Mouse (Mus musculus): ENCODE data around the gene 1700013G24Rik. TPM values are rescaled to one million over a fixed set of nuclear protein-coding genes. Genes with fewer than 3 reads are reported as not detected.
"Not testable (repeated sequence)": the region's sequence is repeated elsewhere in the genome, so short reads cannot be mapped to it uniquely, and the experiment has no call there.

1700013G24Rik gene
- polyA plus RNA-seq (2014; fragmentation: Nextera tagmentation; extraction: Ambion mirVana) = not detected in 2 replicates

DNA sequence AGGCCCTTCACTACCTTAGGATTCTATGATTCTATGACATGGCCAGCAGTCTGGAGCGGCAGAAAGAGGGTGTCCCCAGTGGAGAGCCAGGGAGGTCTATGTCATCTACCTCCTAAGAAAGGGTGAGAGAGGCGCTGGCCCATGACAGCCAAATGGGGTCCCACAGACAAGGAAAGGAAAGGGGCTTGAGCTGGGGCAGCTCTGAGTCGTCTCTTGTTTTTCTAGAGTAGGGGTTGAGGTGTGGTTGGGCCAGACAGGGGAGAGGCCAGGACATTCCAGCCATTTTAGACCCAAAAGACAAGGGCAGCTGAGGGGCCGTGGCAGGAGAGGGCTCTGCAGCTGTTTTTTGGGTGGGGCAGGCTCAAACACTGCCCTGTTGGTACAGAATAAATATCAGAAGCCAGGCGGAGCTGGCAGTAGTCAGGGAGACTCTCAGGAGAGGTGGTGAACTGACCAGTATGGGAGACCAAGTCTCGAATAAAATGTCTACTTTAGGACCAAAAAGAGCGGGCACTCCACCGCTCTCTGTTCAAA lies at the start of gene 1700013G24Rik:
1700013G24Rik (plus strand) TSS at position 51 of the 534 bp plus-strand sequence.
- Histone ChIP-seq H3K4me3 (ENCODE audit: low read depth, low read length) (no peak within 1 kb of the TSS), H3K27me3 (ENCODE audit: control insufficient read depth, insufficient read depth, low read length) (no peaks in the 10 kb centered on the region), H3K4me2 (no peak within 1 kb of the TSS), H3K27ac (ENCODE audit: low read depth, low read length) (no peak within 1 kb of the TSS), H3K9me3 (replicated peaks; ENCODE audit: control insufficient read depth, low read length) (no peaks in the 10 kb centered on the region), H3K4me1 (ENCODE audit: control insufficient read depth, insufficient read depth, low read length) (peaks cover 15% of the 10 kb centered on the region), H3K36me3 (ENCODE audit: control insufficient read depth, insufficient read depth, low read length) (no peaks in the 10 kb centered on the region), H3K9ac (ENCODE audit: low read depth, low read length) (no peak within 1 kb of the TSS)
- WGBS (ENCODE audit: insufficient replicate concordance) = 80% methylated on average over 8 of the region's 8 CpGs
- ATAC-seq (replicated peaks; ENCODE audit: insufficient number of reproducible peaks, low FRiP score, low TSS enrichment) = no peak

DNA sequence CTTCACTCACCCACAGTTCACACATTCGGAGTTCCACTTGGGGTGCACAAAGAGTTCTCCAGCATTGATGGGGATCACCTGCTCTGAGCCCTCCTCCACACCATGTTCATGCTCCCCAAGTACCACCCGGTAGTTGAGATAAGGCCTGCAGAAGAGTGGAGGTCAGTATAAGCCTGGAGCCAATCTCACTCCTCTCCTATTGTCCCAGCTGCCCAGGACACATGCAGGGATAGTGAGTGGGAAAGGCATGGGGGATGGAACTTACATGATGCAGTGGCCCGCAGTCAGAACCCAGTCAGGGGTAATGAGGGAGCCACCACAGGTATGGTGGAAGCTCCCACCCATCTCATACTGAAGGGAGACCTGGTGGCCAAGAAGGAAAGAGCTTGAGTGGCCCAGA lies 47.5 kb upstream of the 1700013G24Rik start:
- no peak overlapping the region for H3K4me3 ChIP-seq (ENCODE audit: low read depth, low read length)
- no peak overlapping the region for H3K4me2 ChIP-seq
- no peaks in the 10 kb centered on the region for H3K36me3 ChIP-seq (ENCODE audit: control insufficient read depth, insufficient read depth, low read length)
- 88% methylated on average over 3 of the region's 3 CpGs for WGBS (ENCODE audit: insufficient replicate concordance)
- H3K9me3 ChIP-seq (replicated peaks; ENCODE audit: control insufficient read depth, low read length) = no peaks in the 10 kb centered on the region
- no peak for ATAC-seq (replicated peaks; ENCODE audit: insufficient number of reproducible peaks, low FRiP score, low TSS enrichment)
- H3K27me3 ChIP-seq (ENCODE audit: control insufficient read depth, insufficient read depth, low read length) = no peaks in the 10 kb centered on the region
- H3K9ac ChIP-seq (ENCODE audit: low read depth, low read length) = no peak overlapping the region
- no peak overlapping the region for H3K27ac ChIP-seq (ENCODE audit: low read depth, low read length)
- H3K4me1 ChIP-seq (ENCODE audit: control insufficient read depth, insufficient read depth, low read length) = no peaks in the 10 kb centered on the region

DNA sequence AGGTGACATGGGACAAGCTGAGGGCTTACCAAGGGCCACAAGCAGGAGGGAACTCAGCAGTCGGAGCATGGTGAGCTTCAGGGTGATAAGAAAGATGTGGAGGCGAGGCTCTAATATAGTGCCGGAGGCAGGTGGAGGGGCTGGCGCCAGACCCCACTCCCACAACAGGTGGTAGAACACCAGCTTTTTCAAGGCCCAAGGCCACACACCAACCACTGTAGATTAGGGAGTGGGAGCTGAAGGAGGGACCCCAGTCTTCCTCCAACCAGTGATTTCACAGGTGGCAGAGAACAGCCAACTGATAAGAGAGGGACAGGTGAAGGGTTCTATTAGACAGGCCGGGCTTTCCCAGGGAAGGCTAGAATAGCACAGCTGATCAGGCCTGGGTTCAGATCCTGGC lies 43.4 kb upstream of the 1700013G24Rik start, which contains the start of gene Cela3a:
Cela3a (minus strand) TSS at position 101 of the 400 bp plus-strand sequence.
- no peaks in the 10 kb centered on the region for H3K9me3 ChIP-seq (replicated peaks; ENCODE audit: control insufficient read depth, low read length)
- no peaks in the 10 kb centered on the region for H3K27me3 ChIP-seq (ENCODE audit: control insufficient read depth, insufficient read depth, low read length)
- H3K27ac ChIP-seq (ENCODE audit: low read depth, low read length) = no peak within 1 kb of the TSS
- WGBS (ENCODE audit: insufficient replicate concordance) = 73% methylated on average over 5 of the region's 5 CpGs
- ATAC-seq (replicated peaks; ENCODE audit: insufficient number of reproducible peaks, low FRiP score, low TSS enrichment) = no peak
- H3K36me3 ChIP-seq (ENCODE audit: control insufficient read depth, insufficient read depth, low read length) = no peaks in the 10 kb centered on the region
- no peak within 1 kb of the TSS for H3K4me3 ChIP-seq (ENCODE audit: low read depth, low read length)
- H3K4me1 ChIP-seq (ENCODE audit: control insufficient read depth, insufficient read depth, low read length) = no peaks in the 10 kb centered on the region
- no peak within 1 kb of the TSS for H3K4me2 ChIP-seq
- H3K9ac ChIP-seq (ENCODE audit: low read depth, low read length) = no peak within 1 kb of the TSS

DNA sequence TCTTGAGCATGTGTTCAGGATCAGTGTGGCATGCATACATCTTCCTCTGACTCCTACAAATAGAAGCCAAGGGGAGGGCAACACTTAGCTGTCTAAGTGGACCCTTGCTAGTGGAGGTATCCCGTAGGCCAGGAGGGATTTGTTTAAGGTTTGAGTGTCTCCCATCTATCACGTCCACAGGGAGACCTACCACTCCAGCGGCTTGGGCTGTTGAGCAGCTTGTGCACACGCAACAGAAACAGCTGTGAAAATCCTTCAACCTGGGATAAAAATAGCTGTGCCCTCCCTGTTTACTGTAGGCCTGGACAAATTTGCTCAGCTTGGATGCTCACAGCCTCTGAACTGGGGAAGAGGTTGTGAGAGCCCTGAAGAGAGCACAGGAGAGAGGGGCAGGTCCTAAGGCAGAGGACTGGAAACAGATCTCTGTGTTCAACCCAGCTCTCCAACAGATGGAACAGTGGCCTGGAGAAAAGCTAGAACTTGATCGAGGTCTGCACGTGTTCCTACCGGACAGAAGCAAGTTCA lies 40.8 kb upstream of the 1700013G24Rik start:
- H3K36me3 ChIP-seq (ENCODE audit: control insufficient read depth, insufficient read depth, low read length); H3K4me3 ChIP-seq (ENCODE audit: low read depth, low read length); H3K9ac ChIP-seq (ENCODE audit: low read depth, low read length); H3K9me3 ChIP-seq (replicated peaks; ENCODE audit: control insufficient read depth, low read length); H3K4me2 ChIP-seq; H3K27me3 ChIP-seq (ENCODE audit: control insufficient read depth, insufficient read depth, low read length); ATAC-seq (replicated peaks; ENCODE audit: insufficient number of reproducible peaks, low FRiP score, low TSS enrichment); H3K4me1 ChIP-seq (ENCODE audit: control insufficient read depth, insufficient read depth, low read length): not testable (repeated sequence)
- WGBS (ENCODE audit: insufficient replicate concordance) = 70% methylated on average over 7 of the region's 7 CpGs
- H3K27ac ChIP-seq (ENCODE audit: low read depth, low read length) = 0 out of 2 replicates have a peak overlapping the region, but pooled peaks have one; percentile 10

GRCm38 (mm10) chr4:137414936-137415335 lies 38.1 kb upstream of the 1700013G24Rik start:
- Histone ChIP-seq H3K27me3 (ENCODE audit: control insufficient read depth, insufficient read depth, low read length) (no peaks in the 10 kb centered on the region), H3K4me3 (ENCODE audit: low read depth, low read length) (no peak overlapping the region), H3K4me1 (ENCODE audit: control insufficient read depth, insufficient read depth, low read length) (no peaks in the 10 kb centered on the region), H3K9ac (ENCODE audit: low read depth, low read length) (no peak overlapping the region), H3K9me3 (replicated peaks; ENCODE audit: control insufficient read depth, low read length) (no peaks in the 10 kb centered on the region), H3K4me2 (no peak overlapping the region), H3K36me3 (ENCODE audit: control insufficient read depth, insufficient read depth, low read length) (no peaks in the 10 kb centered on the region), H3K27ac (ENCODE audit: low read depth, low read length) (no peak overlapping the region)
- no peak for ATAC-seq (replicated peaks; ENCODE audit: insufficient number of reproducible peaks, low FRiP score, low TSS enrichment)
- 71% methylated on average over 1 of the region's 1 CpGs for WGBS (ENCODE audit: insufficient replicate concordance)

DNA sequence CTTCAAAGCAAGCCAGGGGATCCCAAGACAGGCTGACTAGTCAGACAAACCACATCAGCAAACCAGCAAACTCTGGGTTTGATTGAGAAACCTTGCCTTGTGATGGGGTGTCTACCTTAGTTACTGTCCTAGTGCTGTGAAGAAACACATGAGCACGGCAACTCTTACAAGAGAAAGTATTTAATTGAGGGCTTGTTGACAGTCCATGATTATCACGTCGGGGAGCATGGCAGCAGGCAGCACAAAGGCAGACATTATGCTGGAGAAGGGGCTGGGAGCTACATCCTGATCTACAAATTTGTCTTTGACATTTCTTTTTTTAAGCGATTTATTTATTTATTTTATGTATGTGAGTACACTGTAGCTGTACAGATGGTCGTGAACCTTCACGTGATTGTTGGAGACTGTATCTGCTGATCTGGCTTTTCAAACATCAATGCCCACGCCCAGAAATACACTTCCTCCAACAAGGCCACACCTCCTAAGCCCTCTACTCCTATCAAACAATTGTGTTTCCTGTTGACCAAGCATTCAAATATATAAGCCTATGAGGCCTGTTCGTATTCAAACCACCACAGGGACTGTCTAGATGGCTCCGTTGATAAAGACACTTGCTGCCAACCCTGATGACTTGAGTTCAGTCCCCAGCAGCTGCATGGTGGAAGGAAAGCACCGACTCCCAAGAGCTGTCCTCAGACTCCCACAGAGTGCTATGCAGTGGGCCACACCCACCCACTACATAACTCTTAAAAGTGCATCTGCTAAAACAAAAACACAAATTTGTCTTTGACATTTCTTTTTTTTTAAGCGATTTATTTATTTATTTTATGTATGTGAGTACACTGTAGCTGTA lies 35.1 kb upstream of the 1700013G24Rik start:
- Histone ChIP-seq H3K27ac (ENCODE audit: low read depth, low read length) (no peak overlapping the region), H3K4me1 (ENCODE audit: control insufficient read depth, insufficient read depth, low read length) (no peaks in the 10 kb centered on the region), H3K9me3 (replicated peaks; ENCODE audit: control insufficient read depth, low read length) (no peaks in the 10 kb centered on the region), H3K36me3 (ENCODE audit: control insufficient read depth, insufficient read depth, low read length) (no peaks in the 10 kb centered on the region), H3K4me3 (ENCODE audit: low read depth, low read length) (no peak overlapping the region), H3K9ac (ENCODE audit: low read depth, low read length) (no peak overlapping the region), H3K27me3 (ENCODE audit: control insufficient read depth, insufficient read depth, low read length) (no peaks in the 10 kb centered on the region), H3K4me2 (no peak overlapping the region)
- 54% methylated on average over 11 of the region's 11 CpGs for WGBS (ENCODE audit: insufficient replicate concordance)
- no peak for ATAC-seq (replicated peaks; ENCODE audit: insufficient number of reproducible peaks, low FRiP score, low TSS enrichment)

DNA sequence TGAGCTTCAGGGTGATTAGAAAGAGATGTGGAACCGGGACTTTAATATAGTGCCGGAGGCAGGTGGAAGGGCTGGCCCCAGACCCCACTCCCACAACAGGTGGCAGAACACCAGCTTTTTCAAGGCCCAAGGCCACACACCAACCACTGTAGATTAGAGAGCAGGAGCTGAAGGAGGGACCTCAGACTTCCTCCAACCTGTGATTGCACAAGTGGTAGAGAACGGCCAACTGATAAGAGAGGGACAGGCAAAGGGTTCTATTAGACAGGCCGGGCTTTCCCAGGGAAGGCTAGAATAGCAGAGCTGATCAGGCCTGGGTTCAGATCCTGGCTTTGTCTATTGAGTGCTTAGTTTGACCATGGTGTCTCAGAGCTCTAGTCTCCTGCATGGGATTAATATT lies 22.6 kb upstream of the 1700013G24Rik start, which contains the start of gene Cela3b:
Cela3b (minus strand) TSS at position 39 of the 400 bp plus-strand sequence.
- no peak within 1 kb of the TSS for H3K4me2 ChIP-seq
- no peaks in the 10 kb centered on the region for H3K36me3 ChIP-seq (ENCODE audit: control insufficient read depth, insufficient read depth, low read length)
- WGBS (ENCODE audit: insufficient replicate concordance) = 60% methylated on average over 4 of the region's 4 CpGs
- no peaks in the 10 kb centered on the region for H3K9me3 ChIP-seq (replicated peaks; ENCODE audit: control insufficient read depth, low read length)
- no peaks in the 10 kb centered on the region for H3K4me1 ChIP-seq (ENCODE audit: control insufficient read depth, insufficient read depth, low read length)
- ATAC-seq (replicated peaks; ENCODE audit: insufficient number of reproducible peaks, low FRiP score, low TSS enrichment) = no peak
- no peaks in the 10 kb centered on the region for H3K27me3 ChIP-seq (ENCODE audit: control insufficient read depth, insufficient read depth, low read length)
- H3K27ac ChIP-seq (ENCODE audit: low read depth, low read length) = no peak within 1 kb of the TSS
- H3K4me3 ChIP-seq (ENCODE audit: low read depth, low read length) = no peak within 1 kb of the TSS
- no peak within 1 kb of the TSS for H3K9ac ChIP-seq (ENCODE audit: low read depth, low read length)

GRCm38 (mm10) chr4:137432700-137433550 lies 20.2 kb upstream of the 1700013G24Rik start:
- H3K36me3 ChIP-seq (ENCODE audit: control insufficient read depth, insufficient read depth, low read length); H3K4me2 ChIP-seq; H3K9ac ChIP-seq (ENCODE audit: low read depth, low read length); H3K9me3 ChIP-seq (replicated peaks; ENCODE audit: control insufficient read depth, low read length); ATAC-seq (replicated peaks; ENCODE audit: insufficient number of reproducible peaks, low FRiP score, low TSS enrichment); H3K27me3 ChIP-seq (ENCODE audit: control insufficient read depth, insufficient read depth, low read length); H3K4me3 ChIP-seq (ENCODE audit: low read depth, low read length); H3K4me1 ChIP-seq (ENCODE audit: control insufficient read depth, insufficient read depth, low read length): not testable (repeated sequence)
- 49% methylated on average over 10 of the region's 10 CpGs for WGBS (ENCODE audit: insufficient replicate concordance)
- 0 out of 2 replicates have a peak overlapping the region, but pooled peaks have one; percentile 64 for H3K27ac ChIP-seq (ENCODE audit: low read depth, low read length)

Data from heart, embryonic 11.5 days (tissue).